Mouse (Mus musculus) cerebellum, adult 2 months (tissue): ENCODE measurements around the gene H3f3b.

Source experiments
- CTCF ChIP-seq: fragments of 200-500 bp; IDR thresholded peaks from 2 replicates; pipeline ENCODE4 v1.5.1; 2011; ENCODE audit warnings: low read depth, mild to moderate bottlenecking, control low read depth, low read length, moderate library complexity, borderline replicate concordance; ENCODE audit not compliant: insufficient read depth
- POLR2A ChIP-seq: fragments of 200-500 bp; IDR thresholded peaks from 2 replicates; pipeline ENCODE4 v1.6.1; 2011; ENCODE audit warnings: low read length, control low read depth, borderline replicate concordance; ENCODE audit not compliant: insufficient read depth

- TF ChIP-seq CTCF (no peak), POLR2A (no peak)
Measured at GRCm38 (mm10) chr11:116029086-116029865, 1.5 kb upstream of the H3f3b start.
